Mouse (Mus musculus) cerebellum, adult 2 months (tissue): Measurements from ENCODE around the gene Stk10.

Experiments
- CTCF ChIP-seq: fragments of 200-500 bp; IDR thresholded peaks from 2 replicates; pipeline ENCODE4 v1.5.1; 2011; ENCODE audit warnings: low read depth, mild to moderate bottlenecking, control low read depth, low read length, moderate library complexity, borderline replicate concordance; ENCODE audit not compliant: insufficient read depth
- POLR2A ChIP-seq: fragments of 200-500 bp; IDR thresholded peaks from 2 replicates; pipeline ENCODE4 v1.6.1; 2011; ENCODE audit warnings: low read length, control low read depth, borderline replicate concordance; ENCODE audit not compliant: insufficient read depth

GRCm38 (mm10) chr11:32533482-32534261 is 567 bp downstream of the Stk10 start:
- TF ChIP-seq POLR2A (peak; percentile 26; the same call in 1 of the 2 replicates), CTCF (no peak)
